Mouse (Mus musculus) heart, postnatal 0 days (tissue): ENCODE results near the gene Cdyl. TPM values are rescaled to one million over a fixed set of nuclear protein-coding genes. Genes with fewer than 3 reads are reported as not detected.

ENCODE experiments used
- ATAC-seq: fragments of 200-750 bp; cut with Nextera tagmentation; 2 replicates; pipeline ENCODE4 v1.8.0; 2017; ENCODE audit warnings: low read depth, moderate number of reproducible peaks, moderate library complexity; ENCODE audit not compliant: insufficient read depth
- DNase-seq: peaks from one replicate; pipeline ENCODE4 v3.0.0-alpha.2; 2016; ENCODE audit warnings: low spot score
- H3K27ac ChIP-seq: fragments of 300-500 bp; sonication (generic); 2 replicates; pipeline ENCODE4 v1.5.1; 2014; ENCODE audit warnings: low read depth, mild to moderate bottlenecking
- H3K27me3 ChIP-seq: fragments of 300-500 bp; sonication (generic); 2 replicates; pipeline ENCODE4 v1.6.1; 2014; ENCODE audit warnings: low read length, mixed read lengths; ENCODE audit not compliant: control insufficient read depth, insufficient read depth
- H3K36me3 ChIP-seq: fragments of 300-500 bp; sonication (generic); replicated peaks from 2 replicates; pipeline ENCODE4 v1.6.1; 2014; ENCODE audit warnings: low read length, mixed read lengths; ENCODE audit not compliant: control insufficient read depth, insufficient read depth
- H3K4me1 ChIP-seq: fragments of 300-500 bp; sonication (generic); 2 replicates; pipeline ENCODE4 v1.6.1; 2014; ENCODE audit warnings: antibody characterized with exemption; ENCODE audit not compliant: control insufficient read depth, insufficient read depth
- H3K4me2 ChIP-seq: fragments of 300-500 bp; sonication (generic); 2 replicates; pipeline ENCODE4 v1.6.1; 2014; ENCODE audit warnings: low read depth, mild to moderate bottlenecking, low read length, moderate library complexity
- H3K4me3 ChIP-seq: fragments of 300-500 bp; sonication (generic); 2 replicates; pipeline ENCODE4 v1.5.1; 2014; ENCODE audit warnings: low read depth, low read length
- H3K9ac ChIP-seq: fragments of 300-500 bp; sonication (generic); replicated peaks from 2 replicates; pipeline ENCODE4 v1.6.1; 2014; ENCODE audit warnings: low read depth, low read length, mixed read lengths
- H3K9me3 ChIP-seq: fragments of 300-500 bp; sonication (generic); replicated peaks from 2 replicates; pipeline ENCODE4 v1.6.1; 2016; ENCODE audit warnings: low read length; ENCODE audit not compliant: control insufficient read depth
- CTCF ChIP-seq: IDR thresholded peaks from 2 replicates; pipeline ENCODE4 v1.5.1; 2016; ENCODE audit warnings: antibody characterized with exemption, control low read depth, low read depth
- EP300 ChIP-seq: IDR thresholded peaks from 2 replicates; pipeline ENCODE4 v1.6.1; 2016; ENCODE audit warnings: antibody characterized with exemption, low read depth
- WGBS: fragments of 180-500 bp; shearing (Covaris S2); extraction: QIAGEN DNeasy Blood & Tissue Kit; methylation state at CpG from one replicate; pipeline ENCODE4 v1.1.7; 2014; 5-methylcytosine and 5-hydroxymethylcytosine counted together
- polyA plus RNA-seq: library from polyadenylated mRNA; unstranded; fragments of >200 nt; fragmentation: Nextera tagmentation; extraction: Ambion mirVana; gene quantifications from 2 replicates; pipeline ENCODE4 v1.2.1, GENCODE M21; 2015
- total RNA-seq: library from RNA; depleted of rRNA; stranded (reverse); fragments of >200 nt; gene quantifications from 2 replicates; pipeline ENCODE4 v1.2.3, GENCODE M21; 2014; ENCODE audit warnings: low replicate concordance

Cdyl gene
- total and polyA plus RNA-seq, 2 experiments from 2014 or later, result 6.1 to 9.2 TPM

- no peak for TF ChIP-seq EP300
- no peak for TF ChIP-seq CTCF
- Histone ChIP-seq H3K9me3 (peaks cover 3% of the 10 kb centered on the region; the same call in 1 of the 2 replicates), H3K27me3 (no peaks in the 10 kb centered on the region)
These were observed 82.2 kb downstream of the Cdyl start for GRCm38 (mm10) chr13:35741620-35742421.

GRCm38 (mm10) chr13:35742696-35743095 lies 83.1 kb downstream of the Cdyl start:
- no peak overlapping the region for H3K27ac ChIP-seq

More at GRCm38 (mm10) chr13:35741620-35742421, 82.2 kb downstream of the Cdyl start:
- peak overlapping the region; percentile 97 for H3K9ac ChIP-seq
- ATAC-seq, result peak; percentile 67
- no peaks in the 10 kb centered on the region for H3K36me3 ChIP-seq
- H3K4me1 ChIP-seq, result peaks cover 8% of the 10 kb centered on the region
- H3K4me3 ChIP-seq, result peak overlapping the region; percentile 95
- H3K4me2 ChIP-seq, result peak overlapping the region; percentile 95
- WGBS, result under 1% methylated on average over 61 of the region's 93 CpGs
- peak overlapping the region; percentile 97 for H3K27ac ChIP-seq
- DNase-seq, result peak; percentile 37

GRCm38 (mm10) chr13:35743196-35743595 lies 83.6 kb downstream of the Cdyl start:
- Histone ChIP-seq H3K27me3 (no peaks in the 10 kb centered on the region), H3K9me3 (peaks cover 10% of the 10 kb centered on the region), H3K9ac (no peak overlapping the region), H3K4me3 (peak overlapping the region; percentile 95; the same call in 1 of the 2 replicates), H3K36me3 (no peaks in the 10 kb centered on the region), H3K4me2 (peak overlapping the region; percentile 95), H3K27ac (no peak overlapping the region), H3K4me1 (peaks cover 8% of the 10 kb centered on the region)
- TF ChIP-seq CTCF, result no peak
- TF ChIP-seq EP300, result no peak
- 35% methylated on average over 1 of the region's 1 CpGs for WGBS
- no peak for ATAC-seq
- no peak for DNase-seq

More at GRCm38 (mm10) chr13:35742696-35743095, 83.1 kb downstream of the Cdyl start:
- ATAC-seq (no peak), DNase-seq (no peak)
- Histone ChIP-seq H3K36me3 (no peaks in the 10 kb centered on the region), H3K9ac (peak overlapping the region; percentile 97), H3K4me3 (peak overlapping the region; percentile 95), H3K4me1 (peaks cover 8% of the 10 kb centered on the region), H3K9me3 (peaks cover 7% of the 10 kb centered on the region), H3K27me3 (no peaks in the 10 kb centered on the region), H3K4me2 (peak overlapping the region; percentile 95)
- TF ChIP-seq CTCF, result no peak
- 20% methylated on average over 4 of the region's 4 CpGs for WGBS

GRCm38 (mm10) chr13:35749194-35749593 lies 89.6 kb downstream of the Cdyl start:
- no peak overlapping the region for H3K9ac ChIP-seq
- TF ChIP-seq EP300 (no peak), CTCF (no peak)
- H3K9me3 ChIP-seq, result peaks cover 10% of the 10 kb centered on the region
- H3K4me3 ChIP-seq, result no peak overlapping the region
- H3K4me2 ChIP-seq, result no peak overlapping the region
- H3K36me3 ChIP-seq, result no peaks in the 10 kb centered on the region
- no peak overlapping the region for H3K27ac ChIP-seq
- WGBS, result 84% methylated on average over 4 of the region's 4 CpGs
- DNase-seq (no peak), ATAC-seq (no peak)
- no peaks in the 10 kb centered on the region for H3K27me3 ChIP-seq
- H3K4me1 ChIP-seq, result peaks cover 8% of the 10 kb centered on the region; the same call in 1 of the 2 replicates

GRCm38 (mm10) chr13:35749680-35750079 lies 90.0 kb downstream of the Cdyl start:
- no peak for TF ChIP-seq CTCF
- no peak for TF ChIP-seq EP300
- Histone ChIP-seq H3K4me3 (no peak overlapping the region), H3K36me3 (no peaks in the 10 kb centered on the region), H3K27ac (no peak overlapping the region), H3K27me3 (no peaks in the 10 kb centered on the region), H3K4me2 (no peak overlapping the region), H3K9ac (no peak overlapping the region), H3K9me3 (peaks cover 10% of the 10 kb centered on the region), H3K4me1 (peaks cover 11% of the 10 kb centered on the region; the same call in 1 of the 2 replicates)
- DNase-seq, result no peak
- no peak for ATAC-seq
- WGBS, result 71% methylated on average over 5 of the region's 5 CpGs
